Mouse (Mus musculus): ENCODE measurements around the gene Drc3.
"Not testable (repeated sequence)": the region's sequence is repeated elsewhere in the genome, so short reads cannot be mapped to it uniquely, and the experiment has no call there.

Gene Drc3

DNA sequence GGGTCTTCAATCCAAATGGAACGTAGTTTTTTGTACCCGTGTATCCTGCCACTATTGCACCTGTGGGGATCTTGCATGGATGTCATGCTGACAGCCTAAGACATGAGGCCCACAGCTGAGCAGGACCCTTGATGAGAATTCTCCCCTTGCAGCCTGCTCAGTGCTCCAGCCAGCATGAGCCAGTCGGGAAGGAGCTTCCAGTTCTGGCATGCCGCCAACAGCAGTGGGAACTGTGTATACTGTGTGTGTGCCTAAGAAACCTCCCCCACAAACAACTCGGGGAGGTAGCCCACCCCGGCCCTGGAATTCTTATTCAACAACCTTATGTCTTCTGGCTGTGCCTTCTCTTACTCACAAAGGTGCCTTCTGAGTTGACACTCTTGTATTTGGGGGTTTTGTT is 43.4 kb downstream of the Drc3 start:
- no peak for DNase-seq (ENCODE audit: low read depth)

DNA sequence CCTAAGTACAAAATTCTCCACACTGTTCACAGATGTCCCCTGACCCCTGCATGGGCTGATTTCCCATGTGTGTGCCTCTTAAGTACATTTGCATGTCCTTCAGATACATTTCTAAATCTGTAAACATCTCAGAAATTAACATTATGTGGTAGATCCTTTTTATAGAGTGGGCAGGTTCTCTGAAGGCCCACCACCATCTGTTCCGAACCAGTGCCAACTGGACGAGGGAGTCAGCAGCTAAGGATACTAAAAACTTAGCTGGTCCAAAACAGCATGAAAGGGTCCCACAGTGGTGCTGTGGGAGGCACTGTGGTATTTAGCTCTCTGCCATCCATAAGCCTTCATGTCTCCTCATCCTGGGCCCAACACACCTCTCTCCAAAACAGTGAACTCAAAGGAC is 44.0 kb downstream of the Drc3 start:
- no peak for DNase-seq (ENCODE audit: low read depth)

DNA sequence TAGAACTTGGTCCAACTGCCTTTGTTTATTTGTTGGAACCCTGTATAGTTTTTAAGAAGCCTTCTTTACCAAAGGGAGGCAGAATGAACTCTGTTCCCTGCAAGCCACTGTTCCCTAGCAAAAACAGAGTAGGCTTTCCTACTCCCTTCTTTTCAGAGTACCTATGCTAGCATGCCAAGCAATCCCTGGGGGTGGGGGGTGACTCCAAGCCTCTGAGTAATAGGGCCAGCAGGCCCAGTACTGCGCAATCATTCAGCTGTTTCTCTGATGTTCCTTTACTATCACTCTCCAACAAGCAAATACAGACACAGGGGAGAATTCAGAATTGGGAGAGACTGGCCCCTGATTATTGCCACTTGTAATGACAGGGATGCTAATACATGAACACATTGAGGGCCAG is 53.5 kb downstream of the Drc3 start:
- DNase-seq (ENCODE audit: low read depth): no peak

DNA sequence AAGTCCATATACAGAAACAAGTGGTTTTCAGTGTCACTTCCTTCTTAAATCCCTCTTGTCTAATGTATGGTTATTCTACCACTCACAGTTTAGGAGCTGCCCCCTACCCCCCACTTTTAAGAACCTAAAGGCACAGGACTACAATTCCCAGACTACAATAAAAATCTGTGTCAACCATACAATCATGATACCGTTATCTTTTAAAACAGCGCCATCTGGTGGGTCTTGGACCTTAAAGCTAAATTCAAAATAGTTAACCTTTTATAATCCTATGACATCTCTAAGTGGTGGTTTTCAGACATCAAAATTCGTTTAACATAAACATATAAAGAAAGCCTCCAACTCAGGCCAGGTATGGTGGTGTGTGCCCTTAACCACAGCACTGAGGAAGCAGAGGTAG is 59.0 kb downstream of the Drc3 start:
- DNase-seq (ENCODE audit: low read depth): peak; percentile 82

DNA sequence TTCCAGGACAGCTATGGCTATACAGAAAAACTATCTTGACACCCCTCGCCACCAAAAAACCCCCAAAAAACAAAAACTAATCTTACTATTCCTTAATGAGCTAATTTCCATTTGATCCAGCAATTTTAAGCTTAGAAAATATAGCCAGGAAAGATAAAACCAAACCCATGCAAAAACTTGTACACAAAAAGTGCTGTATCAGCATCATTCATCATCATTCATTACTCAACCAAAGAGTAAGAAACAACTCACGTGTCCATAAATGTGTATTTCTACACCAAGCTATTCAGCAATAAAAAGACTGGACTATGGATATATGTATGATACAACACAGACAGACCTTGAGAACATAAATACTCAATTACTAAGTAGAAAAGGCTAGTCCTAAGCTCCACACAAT is 59.8 kb downstream of the Drc3 start:
- no peak for DNase-seq (ENCODE audit: low read depth)

DNA sequence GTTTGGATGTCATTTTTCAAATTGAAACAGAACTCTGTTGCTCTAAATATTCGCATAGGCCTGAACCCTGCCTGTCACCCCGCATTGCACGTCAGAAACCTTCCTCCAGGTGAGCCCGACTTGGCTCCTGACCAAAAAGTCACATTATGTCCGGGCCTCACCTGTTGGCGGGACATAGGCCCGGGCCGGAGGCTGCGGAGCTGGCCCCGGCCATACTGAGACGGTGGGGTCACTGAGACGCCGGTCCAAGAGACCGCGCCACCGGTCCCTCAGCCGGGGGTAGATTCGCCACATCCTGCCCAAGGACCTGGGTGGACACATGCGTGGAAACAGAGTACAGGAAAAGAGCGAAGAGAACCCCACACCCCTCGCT is 63.4 kb downstream of the Drc3 start:
- DNase-seq (ENCODE audit: low read depth): no peak

DNA sequence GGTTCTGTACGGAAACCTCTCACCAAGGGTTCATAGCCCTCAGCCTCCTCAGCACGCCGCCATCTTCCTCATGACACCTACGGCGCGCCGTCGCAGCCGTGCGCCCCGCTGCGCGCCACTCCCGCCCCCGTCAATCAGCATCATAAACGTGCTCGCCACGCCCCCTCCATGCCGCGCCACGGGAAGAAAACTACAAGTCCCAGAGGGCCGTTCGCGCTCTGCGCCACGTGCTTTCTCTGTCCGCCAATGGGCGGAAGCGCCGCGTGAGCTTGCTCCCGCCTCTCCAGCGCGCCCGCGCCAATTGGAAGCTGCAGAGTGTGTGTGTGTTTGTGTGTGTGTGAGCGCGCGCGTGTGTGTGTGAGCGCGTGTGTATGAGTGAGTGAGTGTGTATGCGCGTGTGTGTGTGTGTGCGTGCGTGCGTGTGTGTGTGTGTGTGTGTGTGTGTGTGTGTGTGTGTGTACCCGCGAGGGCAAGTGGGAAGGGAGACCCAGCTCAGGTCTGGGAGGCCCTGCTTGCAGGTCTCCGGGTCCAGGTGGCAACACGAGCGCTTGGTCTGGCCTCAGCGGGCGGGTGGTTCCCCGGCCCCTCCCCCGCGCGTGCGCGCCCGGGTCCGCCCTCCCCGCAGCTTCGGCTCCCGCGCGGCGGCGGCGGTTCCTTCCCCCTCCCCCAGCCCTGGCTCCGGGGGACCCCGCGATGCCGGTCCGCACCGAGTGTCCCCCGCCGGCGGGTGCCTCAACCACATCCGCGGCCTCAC is 64.0 kb downstream of the Drc3 start, which contains the start of gene Gid4:
Gene Gid4 (plus strand): TSS at position 183 of the 754 bp plus-strand sequence.
- peak; percentile 99 for DNase-seq (ENCODE audit: low read depth)

DNA sequence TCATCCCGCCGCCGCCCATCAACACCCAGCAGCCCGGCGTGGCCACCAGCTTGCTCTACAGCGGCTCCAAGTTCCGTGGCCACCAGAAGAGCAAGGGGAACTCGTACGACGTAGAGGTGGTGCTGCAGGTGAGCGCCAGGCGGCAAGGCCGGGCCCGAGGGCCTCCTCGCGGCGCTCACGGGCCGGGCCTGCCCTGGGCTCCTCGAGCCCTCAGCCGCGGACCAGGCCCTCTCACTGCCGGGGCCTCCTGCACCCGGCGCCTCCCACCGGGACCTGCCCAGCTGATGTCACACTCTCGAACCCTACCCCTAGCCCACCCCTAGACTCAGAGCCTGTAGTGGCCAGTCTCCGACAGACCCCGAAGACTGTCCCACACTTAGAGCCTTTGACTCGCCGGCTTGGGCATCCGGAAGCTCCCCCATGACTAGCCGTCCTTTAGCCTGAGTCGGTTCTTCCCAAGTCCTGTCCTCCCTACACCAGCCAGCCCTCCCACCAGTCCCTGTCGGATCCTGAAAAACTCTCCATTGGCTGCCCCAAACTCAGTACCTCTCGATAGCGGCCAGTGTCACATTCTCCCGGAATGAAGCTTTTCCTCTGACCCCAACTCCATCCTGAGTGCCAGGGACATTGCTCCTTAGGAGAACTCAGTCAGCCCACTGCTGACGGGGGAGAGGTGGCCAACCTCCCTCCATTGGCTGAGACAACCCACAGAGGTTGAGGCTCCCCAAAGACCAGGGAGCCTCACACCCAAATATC is 64.8 kb downstream of the Drc3 start, which contains the start of gene Atpaf2:
Gene Atpaf2 (minus strand): TSS at position 741 of the 756 bp plus-strand sequence.
- DNase-seq (ENCODE audit: low read depth): peak; percentile 34

DNA sequence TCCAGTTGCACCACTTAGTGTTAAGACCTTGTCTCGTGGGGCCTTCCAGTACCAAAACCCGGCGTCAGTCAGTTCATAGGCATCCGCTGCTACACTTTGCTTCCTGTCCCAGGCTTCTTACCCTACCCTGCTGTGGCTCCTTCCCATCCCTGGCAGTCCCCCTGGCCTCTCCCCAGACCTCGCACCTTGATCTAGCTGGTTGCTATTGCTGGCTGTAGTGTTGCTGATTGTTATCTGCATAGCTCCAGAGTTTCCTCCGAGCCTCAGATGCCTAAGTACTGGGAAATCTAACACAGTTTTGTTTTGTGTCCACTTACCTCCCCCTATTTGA is 65.3 kb downstream of the Drc3 start:
- DNase-seq (ENCODE audit: low read depth): peak; percentile 52

DNA sequence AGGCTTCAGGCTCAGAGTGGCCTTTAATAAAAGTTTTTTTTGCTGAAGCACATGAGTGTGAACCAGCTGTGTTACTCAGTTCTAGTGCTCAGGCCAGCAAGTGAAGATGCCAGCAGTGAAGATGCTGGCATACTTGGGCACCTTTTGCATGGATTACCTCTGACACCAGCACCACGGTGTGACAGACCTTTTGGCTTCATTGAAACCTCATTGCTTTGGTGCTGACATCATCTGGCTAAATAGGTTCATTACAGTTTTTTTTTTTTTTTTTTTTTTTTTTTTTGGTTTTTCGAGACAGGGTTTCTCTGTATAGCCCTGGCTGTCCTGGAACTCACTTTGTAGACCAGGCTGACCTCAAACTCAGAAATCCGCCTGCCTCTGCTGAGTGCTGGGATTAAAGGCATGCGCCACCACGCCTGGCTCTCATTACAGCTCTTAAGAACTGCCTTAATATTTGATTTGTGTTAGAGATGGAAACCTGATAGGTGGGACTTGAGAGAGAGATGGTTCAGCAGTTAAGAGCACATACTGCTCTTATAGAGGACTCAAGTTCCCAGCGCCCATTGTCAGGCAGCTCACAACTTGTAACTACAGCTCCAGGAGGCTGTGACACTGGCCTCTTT is 69.0 kb downstream of the Drc3 start:
- DNase-seq (ENCODE audit: low read depth): peak; percentile 57

DNA sequence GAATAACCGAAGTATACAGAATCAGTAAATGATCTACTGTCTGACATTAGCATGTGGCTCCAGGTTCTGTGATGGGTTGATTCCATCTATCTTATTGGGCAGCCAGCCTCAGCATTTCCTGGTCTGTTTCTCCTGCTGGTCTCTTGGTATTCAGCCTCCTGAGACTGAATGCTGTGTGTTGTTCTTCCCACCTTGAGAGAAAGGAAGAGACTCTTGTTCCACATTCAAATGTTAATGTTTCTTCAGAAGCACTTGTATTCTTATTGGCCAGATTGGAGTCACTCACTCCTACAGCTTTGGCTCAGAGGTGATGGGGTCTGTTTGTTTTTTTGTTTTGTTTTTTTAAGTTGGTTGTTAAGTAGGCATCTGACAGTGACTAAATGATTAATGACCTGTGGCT is 69.9 kb downstream of the Drc3 start:
- no peak for DNase-seq (ENCODE audit: low read depth)

DNA sequence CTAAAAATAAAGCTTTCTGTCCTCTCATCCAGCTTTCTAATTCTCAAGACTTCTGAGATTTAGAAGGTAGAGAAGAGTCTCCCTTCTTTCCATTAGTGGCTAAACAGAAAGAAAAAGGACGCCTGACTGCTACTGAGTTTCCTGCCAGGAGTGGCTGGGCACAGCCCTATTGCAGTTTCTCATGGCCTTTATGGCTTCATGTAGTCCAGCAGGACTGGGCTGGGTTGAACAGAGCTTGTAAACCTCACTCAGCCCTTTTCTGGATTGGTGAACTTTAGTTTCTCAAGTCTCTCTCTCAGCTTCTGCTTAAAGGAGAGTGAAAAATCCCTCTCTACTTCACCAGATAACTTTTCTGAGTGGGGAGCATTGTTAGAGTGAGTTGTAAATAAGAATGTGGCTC is 73.3 kb downstream of the Drc3 start:
- no peak for DNase-seq (ENCODE audit: low read depth)

DNA sequence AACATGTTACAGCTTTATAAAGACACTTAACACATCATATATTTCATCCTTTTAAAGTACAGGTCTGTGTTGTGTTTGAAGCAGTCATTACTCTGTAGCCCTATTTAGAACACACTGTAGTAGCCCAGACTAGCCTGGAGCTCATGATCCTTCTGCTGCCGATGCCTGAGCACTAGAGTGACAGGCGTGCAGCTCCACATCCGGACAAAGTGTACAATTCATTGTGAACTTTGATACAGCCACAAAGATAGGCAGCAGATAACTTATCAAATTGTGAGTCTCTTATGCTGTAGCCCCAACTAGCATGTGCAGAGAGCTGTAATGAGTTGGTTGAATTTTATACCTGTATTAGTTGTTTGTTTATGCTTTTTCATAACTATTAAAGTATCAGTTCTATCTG is 74.5 kb downstream of the Drc3 start:
- DNase-seq (ENCODE audit: low read depth): no peak

DNA sequence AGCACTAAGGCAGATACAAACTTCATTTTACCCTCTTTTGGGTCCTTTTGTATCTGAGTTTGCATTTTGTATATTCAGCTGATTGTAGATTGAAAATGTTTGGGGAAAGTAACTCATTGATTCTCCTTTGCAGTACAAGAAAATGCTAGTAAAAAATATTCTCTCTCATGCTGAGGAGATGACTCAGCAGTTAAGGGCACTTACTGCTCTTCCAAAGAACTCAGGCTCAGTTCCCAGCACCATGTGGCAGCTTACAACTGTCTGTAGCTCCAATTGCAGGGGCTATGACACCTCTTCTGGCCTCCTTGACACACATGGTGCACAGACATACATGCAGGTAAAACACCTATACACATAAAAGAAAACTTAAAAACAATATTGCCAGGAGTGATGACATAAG is 80.4 kb downstream of the Drc3 start:
- no peak for DNase-seq (ENCODE audit: low read depth)

DNA sequence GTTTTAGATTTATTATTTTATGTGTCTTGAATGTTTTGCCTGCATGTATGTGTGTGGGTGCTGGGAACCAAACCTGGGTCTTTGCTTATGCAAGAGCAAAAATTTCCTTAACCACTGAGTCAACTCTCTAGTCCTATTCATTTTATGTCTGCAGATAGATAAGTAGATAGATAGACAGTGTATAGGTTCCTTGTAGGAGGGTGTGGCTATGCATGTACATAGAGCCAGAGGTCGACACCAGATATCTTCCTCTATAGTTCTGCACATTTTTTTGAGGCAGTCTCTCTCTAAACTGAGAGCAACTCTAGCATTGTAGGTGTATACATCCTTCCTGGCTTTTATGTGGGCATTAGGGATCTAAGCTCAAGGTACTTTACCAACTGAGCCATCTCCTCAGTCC is 82.0 kb downstream of the Drc3 start:
- DNase-seq (ENCODE audit: low read depth): no peak

DNA sequence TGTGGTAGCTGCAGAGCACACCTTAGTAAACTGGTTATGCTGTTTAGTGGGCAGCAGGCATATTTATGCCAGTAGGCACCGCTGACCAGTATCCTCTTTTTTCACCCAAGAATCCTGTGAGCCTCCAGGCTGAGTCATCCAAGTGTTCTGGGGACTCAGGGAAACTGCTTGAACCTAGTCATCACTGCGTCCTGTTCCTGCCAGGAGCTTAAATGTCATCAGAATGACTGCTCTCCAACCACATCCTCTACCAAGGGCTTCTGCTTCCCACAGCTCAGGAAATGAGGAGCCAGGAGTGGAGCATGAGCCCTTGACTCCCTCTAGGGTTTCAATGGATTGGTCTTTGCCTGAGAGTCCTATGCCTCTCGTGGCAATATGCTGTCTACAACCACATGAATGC is 83.5 kb downstream of the Drc3 start:
- DNase-seq (ENCODE audit: low read depth): peak; percentile 89

DNA sequence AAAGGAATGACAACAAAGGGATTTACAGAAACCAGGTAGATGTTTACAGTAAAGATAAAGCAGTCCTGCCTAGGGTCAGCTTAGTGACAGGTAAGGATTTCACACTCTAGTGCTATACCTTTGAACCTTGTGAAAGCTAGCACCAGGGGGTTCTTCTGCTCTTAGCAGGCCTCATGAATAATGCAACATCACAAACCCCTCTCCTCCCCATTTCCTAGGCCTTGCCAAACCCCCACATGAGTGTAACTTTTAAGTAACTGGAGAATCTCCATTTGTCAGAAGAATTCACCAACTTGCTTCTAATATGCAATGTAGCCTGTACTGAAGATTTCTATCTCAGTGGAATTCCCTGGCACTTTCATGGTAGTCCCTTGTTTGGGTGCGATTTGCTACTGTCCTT is 86.5 kb downstream of the Drc3 start:
- not testable (repeated sequence) for DNase-seq (ENCODE audit: low read depth)

DNA sequence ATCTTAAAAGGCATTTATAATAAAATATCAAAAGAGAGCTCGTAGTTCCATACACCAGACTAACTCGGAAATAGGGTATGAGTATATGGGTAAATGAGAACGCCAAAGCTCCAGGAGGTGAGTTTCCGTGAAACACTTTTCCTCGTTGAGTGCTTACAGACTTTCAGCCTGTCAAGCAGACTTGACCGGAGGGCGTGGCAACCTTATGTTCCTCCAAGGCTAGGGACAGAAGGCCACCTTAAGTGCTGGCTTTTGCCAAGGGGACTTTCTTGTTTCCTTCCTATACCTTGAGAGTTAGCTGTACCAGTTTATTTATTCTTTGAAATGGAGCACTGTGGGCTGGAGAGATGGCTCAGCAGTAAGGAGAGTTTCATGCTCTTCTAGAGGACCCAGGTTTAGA is 87.0 kb downstream of the Drc3 start:
- no peak for DNase-seq (ENCODE audit: low read depth)

DNA sequence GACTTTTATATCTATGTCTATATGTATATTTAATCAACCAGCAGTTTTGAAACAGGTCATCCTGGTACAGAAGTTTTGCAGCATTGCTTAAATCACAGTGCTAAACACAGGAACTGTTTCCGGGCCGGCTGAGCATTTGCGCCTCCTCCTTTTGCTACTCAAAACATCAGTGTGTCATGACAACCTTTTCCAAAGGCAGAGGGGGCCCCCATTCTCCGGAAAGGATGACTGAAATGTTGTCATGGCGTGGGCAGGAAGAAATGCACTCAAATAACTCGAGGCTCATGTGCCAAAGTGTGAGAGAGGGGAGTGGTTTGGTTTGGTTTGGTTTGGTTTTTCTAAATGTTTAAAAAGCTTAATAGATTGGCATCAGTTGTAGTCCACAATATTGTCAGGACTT is 89.8 kb downstream of the Drc3 start:
- DNase-seq (ENCODE audit: low read depth): no peak

All from 416B (cell line).